Mouse (Mus musculus): ENCODE data around the gene 1700056E22Rik. TPM values are rescaled to one million over a fixed set of nuclear protein-coding genes. Genes with fewer than 3 reads are reported as not detected.

Gene 1700056E22Rik
- total RNA-seq, 2 experiments from 2014 or later: 0.36 TPM; not detected in 1

Other genes starting within 250 kb of the 1700056E22Rik start
- 1 to 10 TPM; 5.7 to 5.8 TPM for gene Dusp10, start 21.0 kb downstream of the 1700056E22Rik start, total RNA-seq (2021)

Data from left cerebral cortex, postnatal 14 days (tissue).